Mouse (Mus musculus) erythroid progenitor cell, adult 5-6 weeks (primary cell): ENCODE results near the gene Paqr6. TPM values are rescaled to one million over a fixed set of nuclear protein-coding genes. Genes with fewer than 3 reads are reported as not detected.
"Not testable (repeated sequence)": the region's sequence is repeated elsewhere in the genome, so short reads cannot be mapped to it uniquely, and the experiment has no call there.

ENCODE experiments used
- ATAC-seq: replicated peaks from 2 replicates; pipeline ENCODE4 v1.8.0; 2016; ENCODE audit warnings: moderate number of reproducible peaks, mild to moderate bottlenecking, moderate TSS enrichment, inconsistent platforms; ENCODE audit not compliant: poor library complexity, low FRiP score, severe bottlenecking
- total RNA-seq, 2 experiments: library from RNA; stranded (forward) in 1 of 2; stranded (reverse) in 1 of 2; fragments of 150-400 nt in 1 of 2; fragments of 186-747, 209-891 nt in 1 of 2; gene quantifications; 2 replicates each; pipeline versions ENCODE4 v1.2.3 to v1.2.4; 2015 to 2017; ENCODE audit warnings: low replicate concordance in 2 of 2

The Paqr6 gene
- total RNA-seq, 2 experiments from 2014 or later: 1.3 TPM; not detected in 1

DNA sequence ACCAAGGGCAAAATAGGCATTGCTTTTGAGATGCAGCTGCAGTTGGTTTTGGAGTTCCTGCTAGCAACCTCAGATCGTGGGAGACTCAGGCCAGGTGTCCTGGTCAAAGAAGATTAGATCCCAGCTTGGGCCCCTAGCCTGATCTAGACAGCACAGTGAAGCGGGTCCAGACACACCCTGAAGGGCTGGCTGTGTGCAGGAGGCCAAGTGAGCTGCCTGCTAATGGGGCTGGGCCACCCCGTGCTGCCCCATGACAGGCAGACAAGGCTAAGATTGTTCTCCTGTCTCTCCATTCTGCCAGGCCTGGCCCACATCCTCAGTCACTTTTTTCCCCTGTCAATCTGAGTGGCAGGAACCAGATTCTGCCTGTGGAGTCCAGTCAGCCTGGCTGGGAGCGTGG is 684 bp upstream of the Paqr6 start:
- ATAC-seq: peak; percentile 72

DNA sequence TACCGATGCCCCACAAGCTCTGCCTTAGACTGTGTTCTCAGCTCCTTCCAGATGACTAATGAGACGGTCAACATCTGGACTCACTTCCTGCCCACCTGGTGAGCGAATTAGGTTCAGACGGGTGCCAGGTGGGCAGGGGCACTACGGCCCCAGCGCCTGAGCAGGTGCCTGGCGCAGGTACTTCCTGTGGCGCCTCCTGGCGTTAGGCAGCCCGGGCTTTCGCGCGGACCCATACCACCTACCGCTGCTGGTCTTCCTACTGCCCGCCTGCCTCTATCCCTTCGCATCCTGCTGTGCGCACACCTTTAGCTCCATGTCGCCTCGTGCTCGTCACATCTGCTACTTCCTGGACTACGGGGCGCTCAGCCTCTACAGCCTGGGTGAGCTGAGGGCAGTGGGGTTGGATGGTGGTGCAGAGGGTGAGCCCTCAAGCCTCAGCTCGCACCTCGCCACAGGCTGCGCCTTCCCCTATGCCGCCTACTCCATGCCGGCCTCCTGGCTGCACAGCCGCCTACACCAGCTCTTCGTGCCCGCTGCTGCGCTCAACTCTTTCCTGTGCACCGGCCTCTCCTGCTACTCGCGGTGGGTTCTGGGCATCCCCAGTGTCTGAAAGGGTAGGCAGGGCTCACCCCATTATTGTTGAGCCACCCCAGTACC is 1.4 kb downstream of the Paqr6 start:
- no peak for ATAC-seq

DNA sequence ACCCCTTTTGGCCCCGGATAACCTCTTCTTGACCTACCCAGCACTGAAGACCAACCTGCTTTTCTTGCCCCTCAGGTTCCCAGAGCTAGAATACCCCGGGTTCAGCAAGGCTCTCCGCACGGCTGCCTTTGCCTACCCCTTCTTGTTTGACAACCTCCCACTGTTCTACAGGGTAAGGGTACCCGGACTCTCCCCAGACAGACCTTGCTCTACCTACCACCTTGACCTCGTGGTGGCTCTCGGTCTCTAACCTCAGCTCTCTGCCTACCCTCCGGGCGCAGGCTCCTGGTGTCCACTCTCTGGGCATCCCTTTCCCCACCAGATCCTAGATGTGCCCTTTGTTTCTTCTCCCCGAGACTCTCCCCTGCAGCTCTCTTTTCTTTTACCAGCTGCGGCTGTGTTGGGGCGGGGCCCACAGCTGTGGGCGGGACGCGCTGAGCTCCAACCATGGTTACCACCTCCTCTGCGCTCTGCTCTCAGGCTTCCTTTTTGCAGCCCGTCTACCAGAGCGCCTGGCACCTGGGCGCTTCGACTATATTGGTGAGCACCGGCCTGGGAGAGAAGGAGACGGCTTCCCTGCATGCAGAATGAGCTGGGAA is 2.5 kb downstream of the Paqr6 start:
- peak; percentile 67; the same call in 1 of the 2 replicates for ATAC-seq

DNA sequence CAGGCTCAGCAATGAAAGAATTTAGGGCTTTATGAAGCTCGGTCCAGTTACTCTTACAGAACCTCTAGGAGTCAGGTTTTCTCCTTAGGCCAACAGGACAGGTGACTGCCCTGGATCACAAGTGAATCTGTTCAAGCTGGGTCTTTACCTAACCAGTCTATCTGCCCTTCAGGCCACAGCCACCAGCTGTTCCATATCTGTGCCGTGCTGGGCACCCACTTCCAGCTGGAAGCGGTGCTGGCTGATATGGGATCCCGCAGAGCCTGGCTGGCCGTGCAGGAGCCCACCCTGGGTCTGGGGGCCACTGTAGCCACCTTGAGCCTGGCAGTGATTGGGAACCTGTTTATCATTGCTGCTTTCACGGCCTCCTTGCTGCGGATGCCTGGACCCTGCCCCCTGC is 3.1 kb downstream of the Paqr6 start:
- ATAC-seq: not testable (repeated sequence)

DNA sequence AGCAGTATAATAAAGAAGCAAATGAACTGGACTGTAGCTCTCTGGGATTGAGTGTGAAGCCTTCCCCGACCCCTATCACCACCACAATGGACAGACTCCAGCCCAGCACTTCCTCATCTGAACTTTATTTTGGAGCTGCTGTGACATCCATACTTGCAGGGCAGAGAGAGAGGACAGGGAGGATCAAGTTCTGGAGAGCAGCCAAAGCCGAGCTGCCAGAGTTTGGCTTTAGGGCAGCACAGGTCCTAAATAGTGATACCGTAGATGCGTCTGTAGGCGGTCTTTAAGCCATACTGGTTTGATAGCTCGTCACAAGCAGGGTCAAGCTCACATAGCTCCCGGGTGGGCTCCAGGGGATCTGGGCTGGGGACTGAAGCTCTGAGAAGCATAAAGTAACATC is 4.1 kb downstream of the Paqr6 start:
- ATAC-seq: not testable (repeated sequence)

DNA sequence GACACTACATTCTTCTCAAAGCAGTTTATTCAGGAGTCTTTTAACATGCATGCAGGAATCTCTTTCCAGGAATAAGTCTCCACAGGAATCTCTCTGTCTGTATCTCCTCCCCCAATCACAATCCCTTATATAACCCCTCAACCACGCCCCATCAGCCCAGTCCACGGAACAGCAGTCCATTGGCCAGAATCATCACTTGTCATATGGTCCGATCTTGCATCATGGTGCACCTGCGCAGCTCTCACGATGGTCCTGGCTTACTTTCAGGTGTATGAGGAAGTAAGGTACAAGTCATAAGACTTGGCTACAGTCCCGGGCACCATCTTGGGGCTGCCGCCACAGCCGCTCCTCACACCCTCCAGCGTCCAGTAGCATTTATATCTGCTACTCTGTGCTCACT is 8.3 kb downstream of the Paqr6 start, which contains the start of gene Bglap3:
Bglap3 (minus strand) TSS at position 101 of the 400 bp plus-strand sequence.
- not testable (repeated sequence) for ATAC-seq

DNA sequence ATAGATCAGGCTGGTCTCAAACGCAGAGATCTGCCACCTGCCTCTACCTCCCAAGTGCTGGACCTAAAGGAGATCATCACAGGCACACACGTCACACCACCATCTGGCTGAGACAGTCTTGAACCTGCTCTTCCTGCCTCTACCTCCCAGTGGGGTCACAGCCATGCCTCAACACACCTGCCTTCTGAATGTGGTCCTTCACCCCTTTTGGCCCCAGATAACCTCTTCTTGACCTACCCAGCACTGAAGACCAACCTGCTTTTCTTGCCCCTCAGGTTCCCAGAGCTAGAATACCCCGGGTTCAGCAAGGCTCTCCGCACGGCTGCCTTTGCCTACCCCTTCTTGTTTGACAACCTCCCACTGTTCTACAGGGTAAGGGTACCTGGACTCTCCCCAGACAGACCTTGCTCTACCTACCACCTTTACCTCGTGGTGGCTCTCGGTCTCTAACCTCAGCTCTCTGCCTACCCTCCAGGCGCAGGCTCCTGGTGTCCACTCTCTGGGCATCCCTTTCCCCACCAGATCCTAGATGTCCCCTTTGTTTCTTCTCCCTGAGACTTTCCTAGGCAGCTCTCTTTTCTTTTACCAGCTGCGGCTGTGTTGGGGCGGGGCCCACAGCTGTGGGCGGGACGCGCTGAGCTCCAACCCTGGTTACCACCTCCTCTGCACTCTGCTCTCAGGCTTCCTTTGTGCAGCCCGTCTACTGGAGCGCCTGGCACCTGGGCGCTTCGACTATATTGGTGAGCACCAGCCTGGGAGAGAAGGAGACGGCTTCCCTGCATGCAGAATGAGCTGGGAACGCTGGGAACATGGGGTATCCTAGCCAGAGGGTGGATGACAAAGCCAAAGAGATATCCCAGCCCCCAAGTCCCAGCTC is 11.6 kb downstream of the Paqr6 start:
- ATAC-seq: peak; percentile 73

DNA sequence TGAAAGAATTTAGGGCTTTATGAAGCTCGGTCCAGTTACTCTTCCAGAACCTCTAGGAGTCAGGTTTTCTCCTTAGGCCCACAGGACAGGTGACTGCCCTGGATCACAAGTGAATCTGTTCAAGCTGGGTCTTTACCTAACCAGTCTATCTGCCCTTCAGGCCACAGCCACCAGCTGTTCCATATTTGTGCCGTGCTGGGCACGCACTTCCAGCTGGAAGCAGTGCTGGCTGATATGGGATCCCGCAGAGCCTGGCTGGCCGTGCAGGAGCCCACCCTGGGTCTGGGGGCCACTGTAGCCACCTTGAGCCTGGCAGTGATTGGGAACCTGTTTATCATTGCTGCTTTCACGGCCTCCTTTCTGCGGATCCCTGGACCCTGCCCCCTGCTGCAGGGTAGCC is 12.3 kb downstream of the Paqr6 start:
- ATAC-seq: 0 out of 2 replicates have a peak, but pooled peaks have one; percentile 16

DNA sequence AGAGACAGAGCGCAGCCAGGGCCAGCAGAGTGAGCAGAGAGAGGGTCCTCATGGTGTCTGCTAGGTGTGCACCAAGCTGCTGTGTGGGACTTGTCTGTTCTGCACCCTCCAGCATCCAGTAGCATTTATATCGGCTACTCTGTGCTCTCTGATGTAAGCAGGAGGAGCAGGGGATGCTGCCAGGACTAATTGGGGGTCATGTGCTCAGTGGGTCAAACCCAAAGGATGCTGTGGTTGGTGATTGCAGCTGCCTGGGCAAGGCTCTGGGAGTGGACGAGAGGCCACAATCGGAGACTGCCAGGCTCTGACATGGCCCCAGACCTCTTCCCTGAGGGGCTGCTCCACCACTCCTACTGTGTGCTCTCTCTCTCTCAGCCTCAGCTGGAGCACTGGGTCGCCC is 14.2 kb downstream of the Paqr6 start, which contains the start of gene Bglap2:
Bglap2 (minus strand) TSS at position 101 of the 400 bp plus-strand sequence.
- ATAC-seq: not testable (repeated sequence)

DNA sequence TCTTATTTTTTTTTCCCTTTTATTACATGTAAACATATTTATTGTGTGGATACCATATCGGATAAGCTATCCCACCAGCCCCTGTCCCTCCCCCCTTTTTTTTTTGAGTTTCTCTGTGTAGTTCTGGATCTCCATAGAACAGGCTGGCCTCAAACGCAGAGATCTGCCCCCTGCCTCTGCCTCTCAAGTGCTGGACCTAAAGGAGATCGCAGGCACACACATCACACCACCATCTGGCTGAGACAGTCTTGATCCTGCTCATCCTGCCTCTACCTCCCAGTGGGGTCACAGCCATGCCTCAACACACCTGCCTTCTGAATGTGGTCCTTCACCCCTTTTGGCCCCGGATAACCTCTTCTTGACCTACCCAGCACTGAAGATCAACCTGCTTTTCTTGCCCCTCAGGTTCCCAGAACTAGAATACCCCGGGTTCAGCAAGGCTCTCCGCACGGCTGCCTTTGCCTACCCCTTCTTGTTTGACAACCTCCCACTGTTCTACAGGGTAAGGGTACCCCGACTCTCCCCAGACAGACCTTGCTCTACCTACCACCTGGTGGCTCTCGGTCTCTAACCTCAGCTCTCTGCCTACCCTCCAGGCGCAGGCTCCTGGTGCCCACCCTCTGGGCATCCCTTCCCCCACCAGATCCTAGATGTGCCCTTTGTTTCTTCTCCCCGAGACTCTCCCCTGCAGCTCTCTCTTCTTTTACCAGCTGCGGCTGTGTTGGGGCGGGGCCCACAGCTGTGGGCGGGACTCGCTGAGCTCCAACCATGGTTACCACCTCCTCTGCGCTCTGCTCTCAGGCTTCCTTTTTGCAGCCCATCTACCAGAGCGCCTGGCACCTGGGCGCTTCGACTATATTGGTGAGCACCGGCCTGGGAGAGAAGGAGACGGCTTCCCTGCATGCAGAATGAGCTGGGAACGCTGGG is 17.3 kb downstream of the Paqr6 start:
- peak; percentile 79 for ATAC-seq

DNA sequence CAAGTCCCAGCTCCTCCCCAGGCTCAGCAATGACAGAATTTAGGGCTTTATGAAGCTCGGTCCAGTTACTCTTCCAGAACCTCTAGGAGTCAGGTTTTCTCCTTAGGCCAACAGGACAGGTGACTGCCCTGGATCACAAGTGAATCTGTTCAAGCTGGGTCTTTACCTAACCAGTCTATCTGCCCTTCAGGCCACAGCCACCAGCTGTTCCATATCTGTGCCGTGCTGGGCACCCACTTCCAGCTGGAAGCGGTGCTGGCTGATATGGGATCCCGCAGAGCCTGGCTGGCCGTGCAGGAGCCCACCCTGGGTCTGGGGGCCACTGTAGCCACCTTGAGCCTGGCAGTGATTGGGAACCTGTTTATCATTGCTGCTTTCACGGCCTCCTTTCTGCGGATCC is 18.0 kb downstream of the Paqr6 start:
- ATAC-seq: not testable (repeated sequence)

DNA sequence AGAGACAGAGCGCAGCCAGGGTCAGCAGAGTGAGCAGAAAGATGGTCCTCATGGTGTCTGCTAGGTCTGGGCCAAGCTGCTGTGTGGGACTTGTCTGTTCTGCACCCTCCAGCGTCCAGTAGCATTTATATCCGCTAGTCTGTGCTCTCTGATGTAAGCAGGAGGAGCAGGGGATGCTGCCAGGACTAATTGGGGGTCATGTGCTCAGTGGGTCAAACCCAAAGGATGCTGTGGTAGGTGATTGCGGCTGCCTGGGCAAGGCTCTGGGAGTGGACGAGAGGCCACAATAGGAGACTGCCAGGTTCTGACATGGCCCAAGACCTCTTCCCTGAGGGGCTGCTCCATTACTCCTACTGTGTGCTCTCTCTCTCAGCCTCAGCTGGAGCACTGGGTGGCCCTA is 20.0 kb downstream of the Paqr6 start, which contains the start of gene Bglap:
Bglap (minus strand) TSS at position 101 of the 400 bp plus-strand sequence.
- ATAC-seq: no peak

DNA sequence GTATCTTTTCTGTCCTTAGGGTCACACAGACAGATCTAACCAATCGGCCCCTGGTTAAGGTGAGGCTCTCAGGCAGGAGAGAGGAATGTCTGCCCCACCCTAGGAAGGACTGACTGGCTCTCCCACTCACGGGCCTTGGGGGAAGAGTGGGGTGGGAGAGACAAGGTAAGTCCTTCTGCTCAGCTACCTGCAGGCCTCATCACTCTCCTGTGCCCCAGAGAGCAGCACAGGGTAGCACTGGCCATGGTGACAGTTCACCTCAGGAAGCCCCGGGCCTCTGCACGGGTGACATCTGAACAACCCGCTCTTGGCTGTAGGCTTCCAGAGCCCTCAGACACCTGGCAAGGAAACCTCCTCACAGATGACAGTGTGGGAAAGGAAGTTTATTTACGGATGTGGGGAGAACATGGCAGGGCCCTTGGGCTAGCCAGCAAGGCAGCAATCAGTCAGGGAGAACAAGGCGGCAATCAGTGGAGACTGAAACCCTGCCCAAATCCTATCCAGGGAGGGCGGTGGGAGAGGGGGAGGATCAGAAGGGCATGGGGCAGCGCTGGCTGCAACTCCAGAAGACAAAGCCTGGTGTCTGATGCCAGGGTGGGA is 29.5 kb downstream of the Paqr6 start:
- no peak for ATAC-seq

DNA sequence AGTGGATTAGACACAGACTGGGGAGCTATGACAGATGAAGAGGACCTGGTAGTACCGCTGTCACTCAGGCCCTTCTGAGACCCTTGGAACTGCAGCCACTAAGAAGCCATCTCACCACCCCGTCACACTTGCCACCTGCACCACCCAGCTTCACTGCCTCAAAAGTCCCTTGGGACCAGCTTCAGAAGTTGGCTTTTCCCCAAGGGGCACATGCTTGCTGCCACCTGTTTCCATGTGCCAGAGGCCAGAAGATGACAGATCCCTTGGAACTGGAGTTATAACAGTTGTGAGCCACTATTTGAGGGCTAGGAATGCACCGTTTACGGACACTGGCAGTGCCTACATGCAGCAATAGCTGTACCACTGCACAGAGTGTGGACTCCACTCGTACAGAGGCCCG is 30.9 kb downstream of the Paqr6 start:
- ATAC-seq: no peak

DNA sequence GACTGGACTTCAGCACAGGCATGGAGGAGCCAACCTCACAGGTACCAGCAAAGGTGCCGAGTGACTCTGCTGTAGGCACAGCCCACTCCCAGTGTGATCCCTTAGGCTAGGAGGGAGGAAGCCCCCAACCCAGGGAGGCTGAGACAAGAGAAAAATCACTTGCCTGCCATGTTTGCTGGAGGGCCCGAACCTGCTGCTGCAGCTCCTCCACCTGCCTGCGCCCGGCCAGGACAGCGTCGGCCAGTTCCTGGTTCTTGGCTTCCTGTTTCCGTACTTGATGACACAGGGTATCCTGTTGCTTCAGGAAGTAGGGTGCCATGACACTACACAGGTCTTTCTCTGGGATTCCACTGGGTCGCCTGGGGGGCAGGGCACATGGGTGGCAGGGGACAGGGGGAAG is 31.4 kb downstream of the Paqr6 start:
- ATAC-seq: no peak

DNA sequence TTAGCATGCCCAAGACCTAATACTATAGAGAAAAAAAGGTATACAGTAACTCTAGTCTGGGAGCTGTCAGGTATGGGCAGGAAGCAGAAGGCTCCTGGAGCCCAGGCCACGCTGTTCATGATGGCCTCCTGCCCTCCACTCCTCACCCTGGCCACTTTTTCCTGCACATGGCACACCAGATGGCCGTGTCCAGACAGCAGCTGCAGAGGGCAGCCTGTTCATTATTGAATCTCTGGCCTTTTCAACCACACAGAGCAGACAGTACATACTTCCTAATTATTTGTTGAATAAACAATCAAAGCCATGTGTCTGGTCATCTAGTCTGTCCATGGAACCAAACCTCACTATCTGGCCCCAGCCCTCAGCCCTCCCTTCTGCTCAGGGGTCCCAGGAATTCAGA is 34.3 kb downstream of the Paqr6 start:
- no peak for ATAC-seq

DNA sequence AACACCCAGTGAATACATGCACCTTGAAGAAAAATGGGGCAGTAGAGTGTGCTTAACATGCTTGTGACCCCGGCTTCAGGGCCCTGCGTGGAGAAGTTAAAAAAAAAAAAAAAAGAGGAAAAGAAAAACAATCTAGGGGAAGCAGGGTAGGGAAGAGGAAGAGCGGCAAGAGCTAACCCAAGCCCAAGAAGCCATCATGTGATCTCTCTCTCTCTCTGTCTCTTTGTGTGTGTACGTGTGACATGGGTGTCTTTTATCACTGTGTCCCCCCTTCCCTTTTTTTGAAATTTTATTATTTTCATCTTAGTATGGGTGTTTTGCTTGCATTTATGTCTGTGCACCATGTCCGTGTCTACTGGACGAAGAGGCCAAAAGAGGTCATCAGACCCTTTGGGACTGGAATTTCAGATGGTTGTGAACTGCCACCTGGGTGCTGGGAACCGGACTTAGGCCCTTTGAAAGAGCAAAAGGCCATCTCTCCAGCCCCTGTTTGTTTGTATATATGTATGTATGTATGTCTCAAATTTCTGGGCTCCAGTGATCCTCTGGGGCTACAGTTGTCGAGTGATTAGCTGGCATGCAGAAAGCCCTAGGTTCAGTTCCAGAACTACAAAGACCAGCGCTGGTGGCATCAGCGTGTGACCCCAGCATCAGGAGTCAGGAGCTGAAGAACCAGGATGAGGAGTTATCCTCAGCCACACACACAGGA is 39.3 kb downstream of the Paqr6 start:
- ATAC-seq: no peak

DNA sequence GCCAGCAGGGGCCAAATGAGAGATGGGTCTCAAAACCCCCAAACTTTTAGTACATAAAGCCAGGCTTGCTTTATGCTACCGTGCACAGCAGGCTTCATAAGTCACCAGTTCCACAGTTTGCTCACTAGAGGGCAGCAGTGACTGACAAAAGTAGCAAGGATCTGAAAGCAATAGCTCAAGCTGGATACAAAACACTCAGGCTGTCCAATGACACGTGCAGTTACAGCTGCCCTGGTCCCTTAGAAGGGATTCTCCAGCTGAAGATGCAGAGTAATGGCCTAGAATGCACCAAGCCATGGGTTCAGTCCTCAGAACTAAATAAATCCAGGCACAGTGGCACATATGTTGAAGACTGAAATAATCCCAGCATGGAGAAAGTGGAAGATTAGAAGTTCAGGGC is 42.7 kb downstream of the Paqr6 start:
- peak; percentile 27; the same call in 1 of the 2 replicates for ATAC-seq
